Mouse (Mus musculus): ENCODE measurements around the gene Cux2. TPM values are rescaled to one million over a fixed set of nuclear protein-coding genes. Genes with fewer than 3 reads are reported as not detected.

Cux2 gene
- total and polyA plus RNA-seq, 3 experiments = 1.4 to 3.5 TPM; not detected in 1

DNA sequence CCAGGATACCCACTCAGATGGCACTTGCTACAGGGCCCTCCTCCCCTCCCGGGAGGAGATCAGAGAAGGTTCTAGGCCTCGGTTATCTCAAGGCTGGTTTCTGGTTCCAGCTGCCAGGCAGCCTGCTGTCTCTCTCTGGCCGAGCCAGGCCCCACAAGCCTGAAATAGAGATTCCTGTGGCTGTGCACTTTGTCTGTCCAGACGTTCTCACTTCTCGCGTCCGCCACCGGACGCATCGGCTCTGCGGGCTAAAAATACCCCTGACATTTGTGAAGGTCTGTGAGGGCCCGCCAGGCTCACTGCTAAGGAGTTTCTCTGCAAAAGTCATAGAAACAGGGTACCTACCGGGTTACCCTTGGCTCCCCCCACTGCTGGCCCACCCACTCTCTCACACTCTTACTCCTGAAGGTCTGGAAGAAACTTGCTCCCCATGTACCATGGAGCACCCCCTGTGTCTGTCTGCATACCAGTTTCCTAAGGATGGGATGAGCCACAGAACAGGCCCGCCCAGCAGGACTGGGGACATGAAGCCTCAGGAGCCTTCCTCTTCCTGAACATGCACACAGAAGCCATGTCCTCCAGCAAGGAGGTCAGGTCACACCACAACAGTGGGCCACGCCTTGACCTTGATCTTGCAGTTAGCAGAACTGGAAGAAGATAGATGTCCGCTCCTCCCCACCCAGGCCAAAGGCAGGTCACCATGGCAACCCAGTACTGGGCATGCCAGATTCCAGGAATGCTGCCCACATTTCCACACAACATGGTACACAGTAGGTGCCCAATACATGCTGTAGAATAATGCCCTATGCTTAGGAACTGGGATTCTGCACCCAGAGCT, 21.3 kb upstream of the Cux2 start:
- TF ChIP-seq MXI1 (IDR thresholded peaks at IDR 0.05; ENCODE audit: low read depth, low read length) = no peak
- Histone ChIP-seq H3K27ac (ENCODE audit: control insufficient read depth, low read depth, low read length) (no peak overlapping the region), H3K4me1 (ENCODE audit: control insufficient read depth in 1 of 2, insufficient read depth in 2 of 2, low read length in 2 of 2) (no peaks in the 10 kb centered on the region), H3K27me3 (ENCODE audit: control insufficient read depth in 1 of 2, insufficient read depth in 2 of 2, low read length in 2 of 2) (peaks cover 3 to 5% of the 10 kb centered on the region in 2 experiments; a peak in 1 of 4 replicates), H3K9ac (ENCODE audit: control insufficient read depth, low read depth, low read length, poor library complexity, severe bottlenecking) (no peak overlapping the region), H3K9me3 (replicated peaks; ENCODE audit: insufficient read depth, low read length) (no peaks in the 10 kb centered on the region), H3K36me3 (ENCODE audit: control insufficient read depth in 1 of 2, insufficient read depth in 2 of 2, low read length in 2 of 2) (no peaks in the 10 kb centered on the region), H3K4me3 (ENCODE audit: control insufficient read depth in 1 of 2, insufficient read depth in 1 of 2, low read depth in 2 of 2, low read length in 2 of 2) (no peak overlapping the region), H3K79me2 (ENCODE audit: control insufficient read depth, insufficient read depth, low read length, poor library complexity) (no peaks in the 10 kb centered on the region)
- no peak for DNase-seq (ENCODE audit: low read depth, low spot score)

DNA sequence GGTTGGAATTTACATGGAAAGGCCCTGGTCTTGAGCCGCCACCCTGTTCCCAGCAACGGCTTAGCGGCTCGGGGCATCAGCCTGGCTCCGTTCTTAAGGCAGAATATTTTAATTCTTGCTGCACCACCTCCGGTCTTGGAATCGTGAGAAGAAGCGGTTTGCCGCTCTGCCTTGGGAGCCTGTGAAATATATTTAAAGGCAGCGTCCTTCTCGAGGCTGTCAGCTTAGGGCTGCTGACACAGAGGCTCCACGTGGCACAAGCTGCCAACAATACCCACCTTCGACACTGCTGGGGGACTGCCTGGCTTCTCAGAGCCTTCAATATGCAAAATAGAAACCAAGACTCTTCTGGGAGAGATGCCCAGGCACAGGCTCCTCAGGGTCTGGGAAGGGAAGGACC, 18.7 kb upstream of the Cux2 start:
- Histone ChIP-seq H3K79me2 (ENCODE audit: control insufficient read depth, insufficient read depth, low read length, poor library complexity) (no peaks in the 10 kb centered on the region), H3K27me3 (ENCODE audit: control insufficient read depth in 1 of 2, insufficient read depth in 2 of 2, low read length in 2 of 2) (no peaks in the 10 kb centered on the region), H3K36me3 (ENCODE audit: control insufficient read depth in 1 of 2, insufficient read depth in 2 of 2, low read length in 2 of 2) (no peaks in the 10 kb centered on the region), H3K4me1 (ENCODE audit: control insufficient read depth in 1 of 2, insufficient read depth in 2 of 2, low read length in 2 of 2) (no peaks in the 10 kb centered on the region), H3K4me3 (ENCODE audit: control insufficient read depth in 1 of 2, insufficient read depth in 1 of 2, low read depth in 2 of 2, low read length in 2 of 2) (no peak overlapping the region), H3K9ac (ENCODE audit: control insufficient read depth, low read depth, low read length, poor library complexity, severe bottlenecking) (no peak overlapping the region), H3K9me3 (replicated peaks; ENCODE audit: insufficient read depth, low read length) (no peaks in the 10 kb centered on the region), H3K27ac (ENCODE audit: control insufficient read depth, low read depth, low read length) (no peak overlapping the region)
- TF ChIP-seq POLR2AphosphoS5 (IDR thresholded peaks at IDR 0.05; ENCODE audit: borderline replicate concordance, low read depth, low read length) = no peak
- TF ChIP-seq E2F4 (IDR thresholded peaks at IDR 0.05; ENCODE audit: borderline replicate concordance, low read depth, low read length) = no peak
- TF ChIP-seq ZC3H11A (IDR thresholded peaks at IDR 0.05; ENCODE audit: low read depth, low read length) = no peak
- no peak for TF ChIP-seq SMC3 (IDR thresholded peaks at IDR 0.05; ENCODE audit: low read depth, low read length)
- no peak for TF ChIP-seq ETS1 (IDR thresholded peaks at IDR 0.05; ENCODE audit: low read depth, low read length)
- no peak for TF ChIP-seq ZKSCAN1 (IDR thresholded peaks at IDR 0.05; ENCODE audit: low read depth, low read length)
- TF ChIP-seq MEF2A (IDR thresholded peaks at IDR 0.05; ENCODE audit: extremely low read depth, insufficient replicate concordance, low read depth, low read length, poor library complexity, severe bottlenecking) = no peak
- TF ChIP-seq NELFE (IDR thresholded peaks at IDR 0.05; ENCODE audit: low read depth, low read length) = no peak
- no peak for TF ChIP-seq CTCF (IDR thresholded peaks at IDR 0.05 in 2 of 3, conservative IDR thresholded peaks at IDR 0.05 in 1 of 3; ENCODE audit: control insufficient read depth in 1 of 3, insufficient read depth in 1 of 3, low read depth in 2 of 3, low read length in 3 of 3, poor library complexity in 1 of 3, severe bottlenecking in 1 of 3)
- TF ChIP-seq NRF1 (IDR thresholded peaks at IDR 0.05; ENCODE audit: insufficient read depth, low read depth, low read length, poor library complexity, severe bottlenecking) = no peak
- TF ChIP-seq MYC (IDR thresholded peaks at IDR 0.05; ENCODE audit: low read depth, low read length) = no peak
- TF ChIP-seq SIN3A (IDR thresholded peaks at IDR 0.05; ENCODE audit: low read length) = no peak
- TF ChIP-seq POLR2AphosphoS2 (IDR thresholded peaks at IDR 0.05; ENCODE audit: low read length) = no peak
- DNase-seq (ENCODE audit: low read depth, low spot score) = no peak
